Mouse (Mus musculus) spleen, adult 2 months (tissue): ENCODE measurements at regions not wholly inside any gene's neighbourhood (a gene's known extent, or its start where the extent isn't known, plus 50 kb on each side); places are given as distances from the start of the nearest gene placed in this dataset.

ENCODE experiments used
- CTCF ChIP-seq: fragments of 200-500 bp; IDR thresholded peaks from 2 replicates; pipeline ENCODE4 v1.5.1; 2011; ENCODE audit warnings: mild to moderate bottlenecking, inconsistent platforms; ENCODE audit not compliant: insufficient read depth, insufficient read length, insufficient replicate concordance; ENCODE audit errors: extremely low read depth
- POLR2A ChIP-seq: fragments of 200-500 bp; IDR thresholded peaks from 2 replicates; pipeline ENCODE4 v1.6.1; 2011; ENCODE audit warnings: low read depth, low read length, inconsistent platforms

DNA sequence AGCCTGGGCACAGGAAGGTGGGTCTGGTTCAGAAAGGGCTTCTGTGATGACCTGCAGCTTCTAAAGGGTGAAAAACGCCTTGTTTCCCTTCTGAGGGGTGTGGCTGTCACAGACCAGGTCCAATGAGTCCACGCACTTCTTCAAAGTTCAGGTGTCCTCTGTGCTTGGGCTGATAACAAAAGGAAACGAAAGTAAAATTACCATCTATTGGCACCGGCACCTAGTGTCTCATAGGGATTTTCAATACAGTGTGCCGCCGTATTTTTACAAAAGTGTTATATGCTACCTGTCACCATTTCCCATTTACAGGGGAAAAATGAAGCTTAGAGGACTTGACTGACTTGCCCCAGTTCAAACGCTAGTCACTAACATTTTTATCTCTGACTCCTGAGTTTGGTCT is 89.3 kb downstream of the Fam76b start:
- TF ChIP-seq CTCF = no peak
- no peak for TF ChIP-seq POLR2A
